Comparison of ENCODE assay signal across 8 mouse cellular contexts in the genomic region with DNA sequence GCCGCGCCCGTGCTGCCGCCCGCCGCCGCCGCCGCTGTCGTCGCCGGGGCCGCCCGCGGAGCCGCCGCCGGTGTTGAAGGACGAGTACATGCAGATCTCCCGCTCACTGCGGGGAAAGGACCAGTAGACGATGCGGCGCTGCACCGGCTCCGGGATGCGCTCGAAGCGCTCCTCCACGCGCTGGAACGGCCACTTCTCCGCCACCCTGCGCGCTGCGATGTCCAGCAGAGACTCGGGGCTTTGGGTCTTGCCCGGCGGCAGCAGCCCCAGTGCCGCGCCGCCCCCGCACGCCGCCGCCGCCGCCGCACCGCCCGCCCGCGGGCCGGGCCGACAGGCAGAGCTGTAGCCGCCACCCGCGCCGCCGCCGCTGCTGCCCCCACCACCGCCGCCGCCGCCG.
DNase-seq lines count a peak whose midpoint lies in the region; ATAC-seq lines count a peak whose summit lies in the region.

No protein-coding gene starts in this region.

- ATAC-seq in midbrain, embryonic 11.5 days (ENCODE audit: low FRiP score): no peak; the same call in 1 of the 2 replicates

- peak overlapping the region; percentile 98 for H3K27ac ChIP-seq in hindbrain, embryonic 10.5 days
- peak overlapping the region; percentile 95 for H3K27ac ChIP-seq in midbrain, embryonic 11.5 days (ENCODE audit: low read depth, low read length)

- peaks cover 18% of the 10 kb centered on the region for H3K27me3 ChIP-seq in hindbrain, embryonic 10.5 days (ENCODE audit: insufficient read depth, poor library complexity, severe bottlenecking)
- H3K27me3 ChIP-seq in midbrain, embryonic 11.5 days (ENCODE audit: control insufficient read depth, insufficient read depth, low read length): peaks cover 4% of the 10 kb centered on the region; the same call in 1 of the 2 replicates

- H3K4me2 ChIP-seq in midbrain, embryonic 11.5 days: peak overlapping the region; percentile 68

- H3K4me1 ChIP-seq in hindbrain, embryonic 10.5 days (replicated peaks): peaks cover 47% of the 10 kb centered on the region
- H3K4me1 ChIP-seq in midbrain, embryonic 11.5 days (ENCODE audit: control insufficient read depth, insufficient read depth, low read length): peaks cover 21% of the 10 kb centered on the region

- H3K9ac ChIP-seq in midbrain, embryonic 11.5 days (ENCODE audit: low read length): peak overlapping the region; percentile 97

- H3K9me3 ChIP-seq in hindbrain, embryonic 10.5 days: no peaks in the 10 kb centered on the region
- H3K9me3 ChIP-seq in midbrain, embryonic 11.5 days (ENCODE audit: control insufficient read depth, low read length): no peaks in the 10 kb centered on the region

- peak; percentile 22 for DNase-seq in gastrocnemius, adult 18-20 months (ENCODE audit: low spot score)
- no peak for DNase-seq in gastrocnemius, postnatal 25 days
- peak; percentile 49 for DNase-seq in right cerebral cortex, postnatal 4 days
- no peak for DNase-seq in right cerebral cortex, postnatal 25 days
- no peak for DNase-seq in hindbrain, embryonic 10.5 days (ENCODE audit: low spot score)
- peak; percentile 92 for DNase-seq in midbrain, embryonic 11.5 days (ENCODE audit: low spot score, missing footprints)
- DNase-seq in retina, postnatal 1 day: no peak
- no peak for DNase-seq in right cerebral cortex, adult 2 months (ENCODE audit: low spot score in 2 of 2)

- H3K4me3 ChIP-seq in hindbrain, embryonic 10.5 days: peak overlapping the region; percentile 99
- peak overlapping the region; percentile 92 for H3K4me3 ChIP-seq in midbrain, embryonic 11.5 days (ENCODE audit: low read depth, low read length)

- H3K36me3 ChIP-seq in hindbrain, embryonic 10.5 days: no peaks in the 10 kb centered on the region
- no peaks in the 10 kb centered on the region for H3K36me3 ChIP-seq in midbrain, embryonic 11.5 days (ENCODE audit: control insufficient read depth, insufficient read depth, low read length)

- 3% methylated on average over 65 of the region's 66 CpGs for WGBS in hindbrain, embryonic 10.5 days
- under 1% methylated on average over 42 of the region's 66 CpGs for WGBS in midbrain, embryonic 11.5 days

Comparison
In these comparisons a context has a peak if more than half of its experiments do, and no peak if none do; other contexts are left out.
1. DNase-seq: peak in gastrocnemius, adult 18-20 months (single experiment), right cerebral cortex, postnatal 4 days (single experiment) and midbrain, embryonic 11.5 days (single experiment); none in gastrocnemius, postnatal 25 days (single experiment), right cerebral cortex, postnatal 25 days (single experiment), hindbrain, embryonic 10.5 days (single experiment), retina, postnatal 1 day (single experiment) and right cerebral cortex, adult 2 months (0 of 2).